Mouse (Mus musculus) stomach, adult 2 months (tissue): ENCODE results near the gene Olfr205. TPM values are rescaled to one million over a fixed set of nuclear protein-coding genes. Genes with fewer than 3 reads are reported as not detected.

Source experiments
- polyA plus RNA-seq: library from polyadenylated mRNA; depleted of rRNA; stranded (reverse); fragments of >200 nt; gene quantifications from 2 replicates; pipeline ENCODE4 v1.2.3, GENCODE M21; 2012; rRNA removed

Olfr205 gene
- not detected in 2 replicates for polyA plus RNA-seq

GRCm38 (mm10) chr16:59331038-59331437 is at the start of gene Olfr205:
TSS of gene Olfr205 (minus strand) at chr16:59331138.

DNA sequence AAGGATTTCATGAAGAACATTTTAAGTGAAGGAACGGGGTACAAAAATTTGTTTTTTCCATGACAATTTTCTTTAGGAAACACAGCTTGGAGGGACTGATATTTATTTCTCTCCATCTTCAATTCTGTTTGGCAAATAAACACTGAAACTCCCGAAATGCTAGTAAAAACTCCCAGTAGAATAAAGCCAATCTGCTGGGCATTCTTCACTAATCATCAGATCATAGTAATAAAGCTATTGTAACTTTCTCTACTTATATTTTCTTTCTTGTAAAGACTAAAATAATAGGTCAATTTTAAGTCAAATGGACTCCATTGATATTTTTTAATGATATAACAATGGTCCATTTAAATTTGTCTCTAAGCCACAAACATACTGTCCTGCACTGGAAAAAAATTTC is 33.0 kb upstream of the Olfr205 start, which contains the start of gene Olfr209:
Gene Olfr209, minus strand, starts transcription at position 101 of the 400 bp plus-strand sequence.

DNA sequence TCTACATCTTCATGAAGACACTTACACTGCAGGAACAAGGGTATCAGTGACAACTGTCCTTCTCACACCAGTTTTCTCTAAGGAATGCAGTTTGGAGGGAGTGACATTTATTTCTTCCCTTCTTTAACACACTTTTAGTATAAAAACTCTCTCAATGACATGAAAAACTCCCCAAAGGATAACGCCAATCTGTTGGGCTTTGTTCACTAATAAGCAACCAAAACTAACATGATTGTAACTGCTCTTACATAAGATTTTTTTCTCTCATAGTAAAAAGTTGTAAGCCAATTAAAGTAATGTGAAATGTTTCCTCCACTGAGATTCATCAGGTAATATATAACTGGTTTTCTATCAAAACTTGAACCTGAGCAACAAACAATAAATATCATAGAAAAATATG is 18.2 kb upstream of the Olfr205 start, which contains the start of gene Olfr206:
Gene Olfr206, minus strand, starts transcription at position 101 of the 400 bp plus-strand sequence.

GRCm38 (mm10) chr16:59318148-59318547 is 12.8 kb downstream of the Olfr205 start, which contains the start of gene Olfr204:
TSS of gene Olfr204 (minus strand) at chr16:59318248.

DNA sequence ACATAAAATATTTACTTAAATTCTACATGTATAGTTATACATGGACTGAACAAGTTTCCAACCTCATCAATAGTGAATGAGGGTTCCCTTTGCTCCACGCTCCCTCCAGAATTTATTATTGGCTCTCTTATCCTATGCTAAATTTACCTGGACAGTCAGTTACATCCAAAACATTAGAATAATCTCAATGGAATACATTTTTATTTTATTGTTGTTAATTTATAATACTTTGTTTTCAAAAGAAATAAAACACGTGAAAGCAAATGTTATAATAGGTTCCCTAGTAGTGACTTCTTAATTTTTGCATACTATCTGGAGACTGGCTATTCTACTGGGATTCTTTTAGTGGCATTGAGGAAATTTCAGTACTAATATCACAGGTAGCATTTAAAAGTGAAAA is 32.4 kb downstream of the Olfr205 start, which contains the start of gene Olfr203:
Gene Olfr203, plus strand, starts transcription at position 301 of the 400 bp plus-strand sequence.

DNA sequence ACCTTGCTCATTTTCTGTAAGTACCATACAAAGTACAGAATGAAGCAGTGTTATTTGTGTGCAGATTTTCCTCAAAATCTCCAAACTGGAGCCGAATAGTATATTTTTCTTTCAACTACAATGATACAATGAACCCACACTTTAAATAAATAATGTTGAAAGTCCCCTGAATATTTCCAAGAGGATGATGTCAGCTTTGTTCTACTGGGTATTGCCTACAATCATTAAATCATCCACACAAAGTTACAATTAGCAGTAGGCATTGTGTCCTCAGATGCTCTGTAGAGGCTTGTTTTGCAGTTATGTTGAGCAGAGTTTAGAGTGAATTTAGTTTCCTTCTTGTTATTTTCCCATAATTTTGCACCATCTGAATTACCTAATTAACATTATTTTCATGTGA is 44.2 kb downstream of the Olfr205 start, which contains the start of gene Olfr202:
Gene Olfr202, minus strand, starts transcription at position 101 of the 400 bp plus-strand sequence.

Other genes with a start within 250 kb of the Olfr205 start
- gene Olfr191, start 241.3 kb downstream of the Olfr205 start, polyA plus RNA-seq = not detected in 2 replicates
- gene Olfr193, start 219.3 kb downstream of the Olfr205 start, polyA plus RNA-seq = not detected in 2 replicates
- not detected in 2 replicates for gene Olfr194, start 210.1 kb downstream of the Olfr205 start, polyA plus RNA-seq
- not detected in 2 replicates for gene Olfr195, start 184.1 kb downstream of the Olfr205 start, polyA plus RNA-seq
- not detected in 2 replicates for gene Olfr196, start 160.7 kb downstream of the Olfr205 start, polyA plus RNA-seq
- gene Olfr198, start 127.6 kb downstream of the Olfr205 start, polyA plus RNA-seq = not detected in 2 replicates
- gene Olfr199, start 111.4 kb downstream of the Olfr205 start, polyA plus RNA-seq = not detected in 2 replicates
- gene Olfr201, start 58.5 kb downstream of the Olfr205 start, polyA plus RNA-seq = not detected in 2 replicates
- gene Olfr202, start 44.3 kb downstream of the Olfr205 start, polyA plus RNA-seq = not detected in 2 replicates
- gene Olfr203, start 32.3 kb downstream of the Olfr205 start, polyA plus RNA-seq = not detected in 2 replicates
- not detected in 2 replicates for gene Olfr204, start 12.9 kb downstream of the Olfr205 start, polyA plus RNA-seq
- not detected in 2 replicates for gene Olfr206, start 18.1 kb upstream of the Olfr205 start, polyA plus RNA-seq
- gene Olfr209, start 32.9 kb upstream of the Olfr205 start, polyA plus RNA-seq = not detected in 2 replicates
- not detected in 2 replicates for gene Gabrr3, start 76.2 kb upstream of the Olfr205 start, polyA plus RNA-seq
- 1.3 and 1.5 TPM in 2 replicates for gene Riox2, start 140.6 kb upstream of the Olfr205 start, polyA plus RNA-seq